ENCODE assay signal across 14 mouse cellular contexts in the genomic region with DNA sequence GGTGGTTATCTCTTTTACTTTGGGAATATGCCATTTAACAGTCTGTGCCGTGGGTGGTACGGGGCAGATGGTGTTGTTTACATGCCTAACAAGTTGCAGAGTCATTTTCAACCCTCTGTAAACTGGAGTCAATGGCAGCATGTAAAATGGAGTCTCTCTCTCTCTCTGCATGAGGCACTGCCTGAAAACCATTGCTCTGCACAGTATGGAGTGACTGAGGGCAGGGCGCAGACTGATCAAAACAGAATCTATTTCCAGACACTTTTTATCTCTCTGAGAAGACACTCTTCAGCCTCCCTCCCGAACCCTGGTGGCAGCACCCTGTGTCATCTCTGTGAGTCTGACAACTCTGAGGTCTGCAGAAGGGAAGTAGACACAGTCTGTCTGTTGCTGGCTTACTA.
DNase-seq lines count a peak whose midpoint lies in the region; ATAC-seq and TF ChIP-seq lines count a peak whose summit lies in the region.
"Had no signal": no experiment of that assay in that cellular context is flagged by ENCODE, and none has a peak within 500 bp of the region (broad histone marks: within the 10 kb centered on the region; RNA-seq: fewer than 3 reads in every experiment).

No protein-coding gene starts in this region.

- peak overlapping the region; percentile 41 for H3K27ac ChIP-seq in heart, postnatal 0 days (ENCODE audit: low read depth)
- peak overlapping the region; percentile 74 for H3K27ac ChIP-seq in liver, embryonic 15.5 days (replicated peaks)
- H3K27ac ChIP-seq in midbrain, embryonic 16.5 days (ENCODE audit: low read length), result no peak overlapping the region
- H3K27ac ChIP-seq: hindbrain, embryonic 13.5 days; kidney, postnatal 0 days; midbrain, embryonic 12.5 days; neural tube, embryonic 12.5 days had no signal

- no peak overlapping the region for H3K9ac ChIP-seq in heart, postnatal 0 days (replicated peaks; ENCODE audit: low read depth, low read length)
- no peak overlapping the region; the same call in 1 of the 2 replicates for H3K9ac ChIP-seq in liver, embryonic 15.5 days
- no peak overlapping the region for H3K9ac ChIP-seq in midbrain, embryonic 16.5 days (ENCODE audit: low read depth, low read length)
- H3K9ac ChIP-seq: hindbrain, embryonic 13.5 days; midbrain, embryonic 12.5 days; neural tube, embryonic 12.5 days had no signal

- TF ChIP-seq CTCF in heart, postnatal 0 days (IDR thresholded peaks at IDR 0.05; ENCODE audit: low read depth), result no peak

- 36% methylated on average over 4 of the region's 4 CpGs for WGBS in heart, postnatal 0 days
- WGBS in liver, embryonic 15.5 days (ENCODE audit: insufficient replicate concordance), result 28% methylated on average over 4 of the region's 4 CpGs
- 83% methylated on average over 4 of the region's 4 CpGs for WGBS in midbrain, embryonic 16.5 days

- H3K36me3 ChIP-seq in heart, postnatal 0 days (replicated peaks; ENCODE audit: control insufficient read depth, insufficient read depth, low read length), result no peaks in the 10 kb centered on the region
- no peaks in the 10 kb centered on the region for H3K36me3 ChIP-seq in liver, embryonic 15.5 days (replicated peaks)
- H3K36me3 ChIP-seq in midbrain, embryonic 16.5 days (ENCODE audit: control insufficient read depth, insufficient read depth, low read length), result no peaks in the 10 kb centered on the region
- H3K36me3 ChIP-seq: hindbrain, embryonic 13.5 days; midbrain, embryonic 12.5 days; neural tube, embryonic 12.5 days had no signal

- no peak overlapping the region for H3K4me2 ChIP-seq in heart, postnatal 0 days (ENCODE audit: low read depth, low read length)
- 0 out of 2 replicates have a peak overlapping the region, but pooled peaks have one; percentile 13 for H3K4me2 ChIP-seq in liver, embryonic 15.5 days
- no peak overlapping the region for H3K4me2 ChIP-seq in midbrain, embryonic 16.5 days (ENCODE audit: low read length)
- H3K4me2 ChIP-seq: hindbrain, embryonic 13.5 days; midbrain, embryonic 12.5 days; neural tube, embryonic 12.5 days had no signal

- DNase-seq in heart, postnatal 0 days (ENCODE audit: low spot score), result no peak
- DNase-seq in heart, postnatal 10 days, result no peak
- peak; percentile 88 for DNase-seq in layer of hippocampus, adult 9-11 months
- no peak for DNase-seq in urinary bladder, adult 18-20 months (ENCODE audit: low spot score in 2 of 2)
- DNase-seq: cerebellum, postnatal 14 days; lung, adult 18-20 months had no signal

- H3K9me3 ChIP-seq in heart, postnatal 0 days (replicated peaks; ENCODE audit: control insufficient read depth, low read length), result no peaks in the 10 kb centered on the region
- no peaks in the 10 kb centered on the region for H3K9me3 ChIP-seq in liver, embryonic 15.5 days (replicated peaks)
- no peaks in the 10 kb centered on the region for H3K9me3 ChIP-seq in midbrain, embryonic 16.5 days (replicated peaks; ENCODE audit: control insufficient read depth, low read length, poor library complexity, severe bottlenecking)
- H3K9me3 ChIP-seq: hindbrain, embryonic 13.5 days; midbrain, embryonic 12.5 days; neural tube, embryonic 12.5 days had no signal

- ATAC-seq in heart, postnatal 0 days (ENCODE audit: insufficient read depth, low read depth), result 0 out of 2 replicates have a peak, but pooled peaks have one; percentile 7
- 0 out of 2 replicates have a peak, but pooled peaks have one; percentile 34 for ATAC-seq in erythroid progenitor cell, adult 5-6 weeks (replicated peaks; ENCODE audit: low FRiP score, poor library complexity, severe bottlenecking)
- ATAC-seq in liver, embryonic 15.5 days (ENCODE audit: insufficient read depth), result peak; percentile 47
- no peak for ATAC-seq in activated CD4-positive, CD25-positive, alpha-beta regulatory T cell, adult 4 months
- ATAC-seq in midbrain, embryonic 16.5 days, result no peak

- no peak for TF ChIP-seq EP300 in heart, postnatal 0 days (IDR thresholded peaks at IDR 0.05; ENCODE audit: low read depth)

- intact Hi-C loops in heart, postnatal 10 days (cut with DNase I), result no loop called here

- peaks cover 21% of the 10 kb centered on the region for H3K4me1 ChIP-seq in heart, postnatal 0 days (ENCODE audit: control insufficient read depth, insufficient read depth)
- H3K4me1 ChIP-seq in liver, embryonic 15.5 days (replicated peaks), result peaks cover 39% of the 10 kb centered on the region
- no peaks in the 10 kb centered on the region for H3K4me1 ChIP-seq in midbrain, embryonic 16.5 days (ENCODE audit: control insufficient read depth, insufficient read depth, low read length)
- H3K4me1 ChIP-seq: midbrain, embryonic 12.5 days; neural tube, embryonic 12.5 days had no signal

- H3K4me3 ChIP-seq in heart, postnatal 0 days (ENCODE audit: low read depth, low read length), result no peak overlapping the region
- H3K4me3 ChIP-seq in liver, embryonic 15.5 days (replicated peaks), result no peak overlapping the region
- H3K4me3 ChIP-seq in midbrain, embryonic 16.5 days (ENCODE audit: low read depth, low read length), result no peak overlapping the region
- H3K4me3 ChIP-seq: hindbrain, embryonic 13.5 days; midbrain, embryonic 12.5 days; neural tube, embryonic 12.5 days had no signal

- no peaks in the 10 kb centered on the region for H3K27me3 ChIP-seq in heart, postnatal 0 days (ENCODE audit: control insufficient read depth, insufficient read depth, low read length)
- H3K27me3 ChIP-seq in liver, embryonic 15.5 days, result no peaks in the 10 kb centered on the region
- H3K27me3 ChIP-seq in midbrain, embryonic 16.5 days (ENCODE audit: control insufficient read depth, insufficient read depth, low read depth, low read length), result no peaks in the 10 kb centered on the region
- H3K27me3 ChIP-seq: hindbrain, embryonic 13.5 days; midbrain, embryonic 12.5 days; neural tube, embryonic 12.5 days had no signal

Comparison
In these comparisons a context has a peak if more than half of its experiments do, and no peak if none do; other contexts are left out.
1. ATAC-seq: peak in heart, postnatal 0 days (single experiment), erythroid progenitor cell, adult 5-6 weeks (single experiment) and liver, embryonic 15.5 days (single experiment); none in activated CD4-positive, CD25-positive, alpha-beta regulatory T cell, adult 4 months (single experiment) and midbrain, embryonic 16.5 days (single experiment).